Mouse (Mus musculus) thymus, adult 2 months (tissue): ENCODE measurements at regions not wholly inside any gene's neighbourhood (a gene's known extent, or its start where the extent isn't known, plus 50 kb on each side); places are given as distances from the start of the nearest gene placed in this dataset.

ENCODE experiments used
- DNase-seq: peaks from one replicate; pipeline ENCODE4 v3.0.0; 2021
- H3K27ac ChIP-seq: fragments of 200-500 bp; 2 replicates; pipeline ENCODE4 v1.5.1; 2012; ENCODE audit warnings: low read length, control low read depth; ENCODE audit not compliant: control insufficient read depth, insufficient read depth
- H3K27me3 ChIP-seq: fragments of 200-500 bp; 2 replicates; pipeline ENCODE4 v1.6.1; 2012; ENCODE audit warnings: mild to moderate bottlenecking, low read length, moderate library complexity, mixed read lengths; ENCODE audit not compliant: control insufficient read depth, insufficient read depth
- H3K36me3 ChIP-seq: fragments of 200-500 bp; 2 replicates; pipeline ENCODE4 v1.6.1; 2012; ENCODE audit warnings: mild to moderate bottlenecking, low read length, moderate library complexity; ENCODE audit not compliant: control insufficient read depth, insufficient read depth
- H3K4me1 ChIP-seq: fragments of 200-500 bp; replicated peaks from 2 replicates; pipeline ENCODE4 v1.6.1; 2012; ENCODE audit warnings: low read length; ENCODE audit not compliant: control insufficient read depth, insufficient read depth
- H3K4me3 ChIP-seq: fragments of 200-500 bp; 2 replicates; pipeline ENCODE4 v1.5.1; 2012; ENCODE audit warnings: mild to moderate bottlenecking, low read length, control low read depth, moderate library complexity; ENCODE audit not compliant: control insufficient read depth, insufficient read depth
- CTCF ChIP-seq: fragments of 200-500 bp; IDR thresholded peaks from 2 replicates; pipeline ENCODE4 v1.5.1; 2012; ENCODE audit warnings: mild to moderate bottlenecking, control low read depth, low read length, moderate library complexity, borderline replicate concordance; ENCODE audit not compliant: control insufficient read depth, poor library complexity, insufficient read depth; ENCODE audit errors: extremely low read depth
- POLR2A ChIP-seq: fragments of 200-500 bp; IDR thresholded peaks from 2 replicates; pipeline ENCODE4 v1.6.1; 2012; ENCODE audit warnings: mild to moderate bottlenecking, low read length, control low read depth, moderate library complexity; ENCODE audit not compliant: control insufficient read depth, poor library complexity, insufficient read depth; ENCODE audit errors: extremely low read depth
- WGBS: fragments of 180-500 bp; shearing (Covaris S2); methylation state at CpG from one replicate; pipeline ENCODE4 v1.1.7; 2018; 5-methylcytosine and 5-hydroxymethylcytosine counted together

- Histone ChIP-seq H3K36me3 (no peaks in the 10 kb centered on the region), H3K4me1 (no peaks in the 10 kb centered on the region), H3K4me3 (no peak overlapping the region), H3K27me3 (no peaks in the 10 kb centered on the region), H3K27ac (no peak overlapping the region)
- 89% methylated on average over 3 of the region's 3 CpGs for WGBS
- DNase-seq = no peak
- TF ChIP-seq CTCF = no peak
- TF ChIP-seq POLR2A = no peak
Observed at GRCm38 (mm10) chr2:16959432-16959831, 603.3 kb downstream of the Plxdc2 start.

- DNase-seq = no peak
- Histone ChIP-seq H3K36me3 (no peaks in the 10 kb centered on the region), H3K27ac (no peak overlapping the region), H3K4me1 (no peaks in the 10 kb centered on the region), H3K4me3 (no peak overlapping the region), H3K27me3 (no peaks in the 10 kb centered on the region)
- WGBS = 40% methylated on average over 4 of the region's 4 CpGs
- TF ChIP-seq POLR2A = no peak
- no peak for TF ChIP-seq CTCF
Observed at GRCm38 (mm10) chr2:16977380-16977779, 621.3 kb downstream of the Plxdc2 start.

GRCm38 (mm10) chr2:16982823-16983222, 626.7 kb downstream of the Plxdc2 start:
- whole genome bisulfite sequencing = 67% methylated on average over 1 of the region's 1 CpGs
- Histone ChIP-seq H3K27ac (no peak overlapping the region), H3K36me3 (no peaks in the 10 kb centered on the region), H3K4me1 (no peaks in the 10 kb centered on the region), H3K27me3 (no peaks in the 10 kb centered on the region), H3K4me3 (no peak overlapping the region)
- TF ChIP-seq POLR2A = no peak
- no peak for TF ChIP-seq CTCF
- DNase-seq = no peak

- Histone ChIP-seq H3K4me3 (no peak overlapping the region), H3K4me1 (no peaks in the 10 kb centered on the region), H3K27ac (no peak overlapping the region), H3K27me3 (no peaks in the 10 kb centered on the region), H3K36me3 (no peaks in the 10 kb centered on the region)
- 94% methylated on average over 5 of the region's 5 CpGs for WGBS
- no peak for DNase-seq
- no peak for TF ChIP-seq CTCF
- no peak for TF ChIP-seq POLR2A
Observed at GRCm38 (mm10) chr2:16983583-16984221, 627.6 kb downstream of the Plxdc2 start.
